Mouse (Mus musculus): ENCODE measurements at regions not wholly inside any gene's neighbourhood (a gene's known extent, or its start where the extent isn't known, plus 50 kb on each side); places are given as distances from the start of the nearest gene placed in this dataset.

GRCm38 (mm10) chr11:64618631-64619385, 182.4 kb upstream of the F930015N05Rik start:
- TF ChIP-seq ETS1 (IDR thresholded peaks at IDR 0.05; ENCODE audit: low read depth, low read length) (no peak), JUND (IDR thresholded peaks at IDR 0.05; ENCODE audit: low read depth, low read length) (no peak), MAFK (IDR thresholded peaks at IDR 0.05; ENCODE audit: borderline replicate concordance, low read depth, low read length) (no peak), TBP (IDR thresholded peaks at IDR 0.05; ENCODE audit: low read depth, low read length) (no peak), RAD21 (IDR thresholded peaks at IDR 0.05; ENCODE audit: low read depth, low read length) (no peak), CTCF (IDR thresholded peaks at IDR 0.05 in 2 of 3, conservative IDR thresholded peaks at IDR 0.05 in 1 of 3; ENCODE audit: control insufficient read depth in 1 of 3, insufficient read depth in 1 of 3, low read depth in 2 of 3, low read length in 3 of 3, poor library complexity in 1 of 3, severe bottlenecking in 1 of 3) (no peak), POLR2A (IDR thresholded peaks at IDR 0.05; ENCODE audit: control insufficient read depth in 1 of 2, insufficient read depth in 1 of 2, low read depth in 1 of 2, low read length in 2 of 2, poor library complexity in 1 of 2) (no peak), GATA1 (IDR thresholded peaks at IDR 0.05; ENCODE audit: low read depth, low read length) (no peak), USF1 (IDR thresholded peaks at IDR 0.05; ENCODE audit: low read depth, low read length) (no peak), MAX (IDR thresholded peaks at IDR 0.05; ENCODE audit: low read length) (no peak)

Measured in MEL (cell line).